Mouse (Mus musculus) spleen, adult 2 months (tissue): ENCODE measurements around the gene D330020A13Rik.

ENCODE experiments used
- CTCF ChIP-seq: fragments of 200-500 bp; IDR thresholded peaks from 2 replicates; pipeline ENCODE4 v1.5.1; 2011; ENCODE audit warnings: mild to moderate bottlenecking, inconsistent platforms; ENCODE audit not compliant: insufficient read depth, insufficient read length, insufficient replicate concordance; ENCODE audit errors: extremely low read depth
- POLR2A ChIP-seq: fragments of 200-500 bp; IDR thresholded peaks from 2 replicates; pipeline ENCODE4 v1.6.1; 2011; ENCODE audit warnings: low read depth, low read length, inconsistent platforms

DNA sequence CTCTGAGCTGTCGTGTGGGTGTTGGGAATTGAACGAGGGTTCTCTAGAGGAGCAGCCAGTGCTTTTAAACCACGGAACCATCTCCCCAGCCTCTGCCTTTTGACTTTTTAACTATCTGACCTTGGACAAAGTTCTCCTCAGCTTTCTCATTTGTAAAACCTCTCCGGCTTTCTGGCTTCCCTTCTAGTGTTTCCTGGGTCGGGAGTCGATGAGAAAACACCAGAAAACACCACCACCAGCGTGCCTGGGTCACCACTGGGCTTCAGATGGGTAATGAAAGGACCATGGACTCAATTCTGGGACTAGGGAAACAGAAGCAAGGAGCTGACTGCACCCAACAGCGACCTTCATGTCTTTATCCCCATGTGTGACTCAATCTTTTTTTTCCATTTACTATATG is 20.0 kb upstream of the D330020A13Rik start:
- TF ChIP-seq POLR2A (no peak), CTCF (no peak)
